Mouse (Mus musculus) heart, embryonic 10.5 days (tissue): ENCODE data around the gene Scgb1c1. TPM values are rescaled to one million over a fixed set of nuclear protein-coding genes. Genes with fewer than 3 reads are reported as not detected.

ENCODE experiments used
- polyA plus RNA-seq: library from polyadenylated mRNA; unstranded; fragments of >200 nt; fragmentation: Nextera tagmentation; extraction: Ambion mirVana; gene quantifications from 2 replicates; pipeline ENCODE4 v1.2.1, GENCODE M21; 2016

The Scgb1c1 gene
- polyA plus RNA-seq, 1 experiment from 2014 or later, result not detected

Other genes starting within 250 kb of the Scgb1c1 start
- gene Olfr46, start 244.3 kb upstream of the Scgb1c1 start, polyA plus RNA-seq, result not detected in 2 replicates
- not detected in 2 replicates for gene Olfr61, start 216.6 kb upstream of the Scgb1c1 start, polyA plus RNA-seq
- not detected in 2 replicates for gene Olfr53, start 199.1 kb upstream of the Scgb1c1 start, polyA plus RNA-seq
- not detected in 2 replicates for gene Olfr539, start 185.6 kb upstream of the Scgb1c1 start, polyA plus RNA-seq
- not detected in 2 replicates for gene Olfr45, start 163.6 kb upstream of the Scgb1c1 start, polyA plus RNA-seq
- not detected in 2 replicates for gene Olfr541, start 148.3 kb upstream of the Scgb1c1 start, polyA plus RNA-seq
- gene Cyp2e1, start 81.8 kb upstream of the Scgb1c1 start, polyA plus RNA-seq, result not detected in 2 replicates
- 0.16 and 0.49 TPM in 2 replicates for gene Syce1, start 57.7 kb upstream of the Scgb1c1 start, polyA plus RNA-seq
- gene Zfp941, start 23.4 kb upstream of the Scgb1c1 start, polyA plus RNA-seq, result 1.0 and 1.1 TPM in 2 replicates
- gene Urah, start 10.5 kb upstream of the Scgb1c1 start, polyA plus RNA-seq, result 0.85 TPM in 1 of 2 replicates, not detected in the other
- gene Odf3, start 2.3 kb downstream of the Scgb1c1 start, polyA plus RNA-seq, result not detected in 2 replicates
- not detected in 2 replicates for gene Gm45785, start 10.8 kb downstream of the Scgb1c1 start, polyA plus RNA-seq
- 47.3 and 58.8 TPM in 2 replicates for gene Ric8a, start 11.4 kb downstream of the Scgb1c1 start, polyA plus RNA-seq
- 28.1 and 31.4 TPM in 2 replicates for gene Bet1l, start 12.0 kb downstream of the Scgb1c1 start, polyA plus RNA-seq
- 249 and 270 TPM in 2 replicates for gene Psmd13, start 36.4 kb downstream of the Scgb1c1 start, polyA plus RNA-seq
- gene Sirt3, start 36.8 kb downstream of the Scgb1c1 start, polyA plus RNA-seq, result 31.5 and 40.1 TPM in 2 replicates
- gene Cox8b, start 54.9 kb downstream of the Scgb1c1 start, polyA plus RNA-seq, result 13.6 and 46.8 TPM in 2 replicates
- 0.14 TPM in 1 of 2 replicates, not detected in the other for gene Nlrp6, start 75.4 kb downstream of the Scgb1c1 start, polyA plus RNA-seq
- 13.7 and 16.1 TPM in 2 replicates for gene Pgghg, start 95.8 kb downstream of the Scgb1c1 start, polyA plus RNA-seq
- gene Ifitm5, start 104.7 kb downstream of the Scgb1c1 start, polyA plus RNA-seq, result 1.8 and 2.3 TPM in 2 replicates
- gene Gm45717, start 110.4 kb downstream of the Scgb1c1 start, polyA plus RNA-seq, result not detected in 2 replicates
- 402 and 508 TPM in 2 replicates for gene Ifitm2, start 110.4 kb downstream of the Scgb1c1 start, polyA plus RNA-seq
- gene Ifitm1, start 121.7 kb downstream of the Scgb1c1 start, polyA plus RNA-seq, result 3.6 and 12.5 TPM in 2 replicates
- gene Ifitm3, start 165.2 kb downstream of the Scgb1c1 start, polyA plus RNA-seq, result 24.5 and 32.7 TPM in 2 replicates
- not detected in 2 replicates for gene Ifitm6, start 172.4 kb downstream of the Scgb1c1 start, polyA plus RNA-seq
- not detected in 2 replicates for gene Gm17387, start 183.6 kb downstream of the Scgb1c1 start, polyA plus RNA-seq
- gene B4galnt4, start 215.6 kb downstream of the Scgb1c1 start, polyA plus RNA-seq, result 2.6 and 12.7 TPM in 2 replicates
- gene Pkp3, start 232.7 kb downstream of the Scgb1c1 start, polyA plus RNA-seq, result 0.94 and 3.4 TPM in 2 replicates